Mouse (Mus musculus) spleen, postnatal 4 days (tissue): Measurements from ENCODE around the gene Insig2.

Source experiments
- DNase-seq, 2 experiments: peaks; one replicate each; pipeline ENCODE4 v3.0.0; 2022; ENCODE audit warnings: low spot score in 2 of 2

Gene Insig2

GRCm38 (mm10) chr1:121326591-121327343, 5.6 kb downstream of the Insig2 start:
- no peak for DNase-seq

GRCm38 (mm10) chr1:121323501-121323900, 8.9 kb downstream of the Insig2 start:
- no peak for DNase-seq

- DNase-seq = no peak
Measured at GRCm38 (mm10) chr1:121314766-121315428, 17.5 kb downstream of the Insig2 start.

GRCm38 (mm10) chr1:121313181-121313580, 19.2 kb downstream of the Insig2 start:
- no peak for DNase-seq

GRCm38 (mm10) chr1:121312326-121312725, 20.1 kb downstream of the Insig2 start:
- DNase-seq = no peak

GRCm38 (mm10) chr1:121296717-121297255, 35.6 kb downstream of the Insig2 start:
- no peak for DNase-seq

GRCm38 (mm10) chr1:121293571-121293970, 38.8 kb downstream of the Insig2 start:
- DNase-seq = no peak

GRCm38 (mm10) chr1:121290841-121291240, 41.5 kb downstream of the Insig2 start:
- DNase-seq = no peak

GRCm38 (mm10) chr1:121290340-121290739, 42.0 kb downstream of the Insig2 start:
- no peak for DNase-seq

GRCm38 (mm10) chr1:121284197-121284596, 48.2 kb downstream of the Insig2 start:
- no peak for DNase-seq

GRCm38 (mm10) chr1:121280501-121280900, 51.9 kb downstream of the Insig2 start:
- no peak for DNase-seq

GRCm38 (mm10) chr1:121278370-121278769, 54.0 kb downstream of the Insig2 start:
- DNase-seq = no peak

- DNase-seq = no peak
Measured at GRCm38 (mm10) chr1:121277466-121277865, 54.9 kb downstream of the Insig2 start.

GRCm38 (mm10) chr1:121275961-121276506, 56.4 kb downstream of the Insig2 start:
- DNase-seq = no peak

GRCm38 (mm10) chr1:121260171-121260741, 72.1 kb downstream of the Insig2 start:
- no peak for DNase-seq
